Mouse (Mus musculus) R1 (cell line): ENCODE data around the gene Mark3.

Experiments
- DNase-seq: peaks from one replicate; pipeline ENCODE4 v3.0.0-alpha.2; 2018; ENCODE audit warnings: low read depth, low spot score

Mark3 gene

DNA sequence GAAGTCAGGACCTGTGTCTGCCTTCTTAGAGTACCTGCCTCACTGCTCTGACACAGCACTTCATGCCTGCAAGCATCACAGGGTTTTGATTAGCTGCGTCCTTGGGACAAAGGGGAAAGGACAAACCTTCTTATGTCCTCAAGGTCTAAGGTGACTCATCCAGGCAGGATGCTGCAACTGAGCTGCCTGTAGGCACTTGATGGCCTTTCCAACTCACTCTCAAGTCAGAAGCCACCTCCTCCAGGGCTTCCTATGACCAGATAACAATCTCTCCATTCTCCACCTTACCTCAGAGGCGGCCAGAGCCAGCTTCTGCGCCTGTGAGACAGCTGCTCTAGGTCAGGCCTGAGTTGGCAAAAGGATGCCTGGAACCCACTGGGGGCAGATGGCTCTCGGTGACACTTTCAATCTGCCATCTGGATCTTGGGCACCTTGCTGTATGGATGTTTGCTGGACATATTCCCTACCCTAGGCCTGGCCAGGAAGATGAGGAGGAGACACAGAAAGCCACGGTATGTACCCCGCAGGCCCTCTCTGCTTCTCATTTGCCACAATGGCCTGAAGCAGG is 124.1 kb downstream of the Mark3 start:
- no peak for DNase-seq

DNA sequence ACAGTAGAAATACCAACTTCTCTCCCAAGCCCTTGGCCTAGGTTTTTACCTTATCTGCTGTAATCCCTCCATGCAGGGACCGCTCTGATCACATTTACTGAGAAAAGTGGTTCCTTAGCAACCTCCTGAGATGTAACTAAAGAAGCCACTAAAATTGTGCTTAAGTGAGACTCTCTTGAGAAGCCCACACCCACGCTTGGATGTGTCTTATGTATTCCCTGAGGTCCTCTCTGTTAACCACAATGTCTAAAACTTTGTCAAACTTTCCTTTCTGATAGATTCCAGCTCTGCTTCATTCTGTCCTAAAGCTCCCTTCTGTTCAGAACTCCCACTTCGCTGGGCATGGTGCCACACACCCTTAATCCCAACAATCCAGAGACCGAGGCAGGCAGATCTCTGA is 125.2 kb downstream of the Mark3 start:
- DNase-seq, result no peak

DNA sequence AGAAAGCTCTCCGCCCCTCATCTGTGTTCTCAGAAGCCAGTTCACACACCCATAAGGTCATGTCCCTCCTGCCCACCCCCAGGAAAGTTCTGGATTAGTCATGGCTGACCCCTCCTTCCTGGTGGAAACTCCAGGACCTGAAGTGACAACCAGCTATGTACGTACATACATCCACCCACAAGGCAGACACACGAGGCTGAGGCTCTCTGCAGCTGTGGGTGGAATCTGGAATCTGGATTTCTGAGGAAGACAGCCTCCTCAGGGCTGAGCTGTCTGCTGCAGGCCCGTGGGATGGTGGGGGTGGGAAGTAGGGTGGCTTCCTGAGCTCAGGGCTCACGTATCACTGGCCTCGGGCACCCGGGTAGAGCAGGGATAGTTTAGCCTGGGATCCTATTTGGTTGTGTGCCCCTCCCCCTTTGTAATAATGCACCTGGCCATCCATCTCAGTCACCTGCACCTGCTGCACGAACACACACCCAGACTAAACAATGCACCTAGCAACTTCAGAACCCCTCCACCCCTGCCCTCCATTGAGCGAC is 126.7 kb downstream of the Mark3 start:
- no peak for DNase-seq

DNA sequence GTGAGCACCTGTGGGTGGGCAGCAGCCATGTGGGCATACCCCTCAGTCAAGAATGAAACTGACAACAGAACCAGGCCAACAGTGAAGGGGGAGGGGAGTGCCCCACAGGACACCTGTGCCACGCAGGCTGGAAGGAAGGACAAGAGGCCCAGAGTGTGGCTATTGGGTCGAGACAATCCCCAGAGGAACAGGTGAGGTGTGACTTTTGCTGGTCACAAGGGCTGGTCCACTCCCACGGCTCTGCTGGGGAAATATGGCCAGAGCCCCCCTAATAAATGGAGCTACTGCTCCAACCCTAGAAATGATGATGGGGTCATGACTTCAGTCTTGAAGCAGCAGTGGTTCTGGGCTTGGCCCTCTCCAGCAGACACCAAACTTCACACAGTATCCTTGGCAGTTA is 129.0 kb downstream of the Mark3 start:
- DNase-seq, result no peak

DNA sequence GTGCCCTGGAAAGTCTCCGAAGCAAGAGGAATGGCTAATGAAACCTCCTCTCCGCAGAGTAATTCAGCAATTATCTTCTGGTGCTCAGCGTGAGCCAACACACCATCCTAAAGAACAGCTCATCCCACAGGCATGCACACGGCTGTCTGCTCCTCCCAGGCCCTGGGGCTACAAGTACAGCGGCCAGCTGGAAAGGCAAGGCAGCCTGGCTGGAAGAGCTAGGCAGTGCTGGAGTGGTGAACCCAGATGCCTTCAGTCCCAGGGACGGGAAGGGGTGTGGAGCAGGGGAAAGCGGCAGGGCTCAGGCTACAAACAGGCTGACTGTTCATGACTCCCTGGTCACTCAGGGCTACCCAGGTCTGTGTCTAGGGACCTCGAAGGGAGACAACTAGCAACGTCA is 130.3 kb downstream of the Mark3 start:
- peak; percentile 61 for DNase-seq

DNA sequence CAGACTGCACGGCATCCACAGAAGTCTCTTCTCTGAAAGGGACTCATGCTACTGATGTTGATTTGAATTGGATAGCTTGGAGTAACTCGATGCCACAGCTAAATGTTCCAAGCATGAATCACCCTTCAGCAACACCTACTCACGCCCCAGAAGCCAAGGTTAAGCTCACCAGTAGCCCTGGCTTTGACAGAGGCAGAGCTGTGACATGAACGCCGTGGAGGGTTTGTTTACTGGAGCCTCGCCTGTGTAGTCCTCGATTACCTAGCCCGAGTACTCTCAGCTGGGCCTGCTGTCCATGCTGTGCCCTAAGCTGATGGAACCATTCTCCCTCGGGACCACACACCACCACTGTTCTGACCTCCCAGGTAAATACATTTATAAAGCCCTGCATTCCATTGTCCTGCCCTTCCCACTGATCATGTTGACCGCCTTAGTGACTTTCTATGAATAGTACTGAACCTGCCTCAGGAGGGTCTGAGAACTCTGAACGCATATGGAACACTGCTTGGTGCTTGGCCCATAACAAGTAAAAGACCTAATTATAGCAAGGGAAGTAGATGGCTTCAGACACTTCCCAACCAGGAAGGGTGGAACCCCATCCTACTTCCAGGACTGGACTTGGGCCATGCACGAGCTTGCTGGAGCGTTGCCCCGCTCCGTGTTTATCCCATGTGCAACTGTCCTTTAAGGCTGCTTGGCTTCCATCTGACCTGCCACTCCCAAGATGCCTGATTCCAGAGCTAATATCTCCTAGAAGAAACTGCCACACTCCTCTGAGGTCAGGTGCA is 131.1 kb downstream of the Mark3 start:
- DNase-seq, result no peak
